Mouse (Mus musculus) forebrain, embryonic 12.5 days (tissue): ENCODE results near the gene Rin1. TPM values are rescaled to one million over a fixed set of nuclear protein-coding genes. Genes with fewer than 3 reads are reported as not detected.

Experiments
- polyA plus RNA-seq: library from polyadenylated mRNA; unstranded; fragments of >200 nt; fragmentation: Nextera tagmentation; extraction: Ambion mirVana; gene quantifications from 2 replicates; pipeline ENCODE4 v1.2.1, GENCODE M21; 2016

Gene Rin1
- polyA plus RNA-seq, 1 experiment from 2014 or later = 1.6 TPM

Other genes starting within 250 kb of the Rin1 start
- 39.0 and 42.9 TPM in 2 replicates for gene Gm21992, start 238.9 kb upstream of the Rin1 start, polyA plus RNA-seq
- gene Rbm14, start 238.8 kb upstream of the Rin1 start, polyA plus RNA-seq = 120 and 133 TPM in 2 replicates
- 34.6 and 37.9 TPM in 2 replicates for gene Ccs, start 211.1 kb upstream of the Rin1 start, polyA plus RNA-seq
- 0.19 TPM in 2 replicates for gene Ccdc87, start 211.1 kb upstream of the Rin1 start, polyA plus RNA-seq
- gene Ctsf, start 195.4 kb upstream of the Rin1 start, polyA plus RNA-seq = 30.0 and 30.9 TPM in 2 replicates
- 1.2 and 1.3 TPM in 2 replicates for gene Actn3, start 172.6 kb upstream of the Rin1 start, polyA plus RNA-seq
- 17.4 and 17.5 TPM in 2 replicates for gene Zdhhc24, start 171.8 kb upstream of the Rin1 start, polyA plus RNA-seq
- 6.8 and 8.0 TPM in 2 replicates for gene Bbs1, start 143.9 kb upstream of the Rin1 start, polyA plus RNA-seq
- gene Dpp3, start 122.2 kb upstream of the Rin1 start, polyA plus RNA-seq = 159 and 170 TPM in 2 replicates
- 4.3 and 5.2 TPM in 2 replicates for gene Peli3, start 107.4 kb upstream of the Rin1 start, polyA plus RNA-seq
- gene Mrpl11, start 88.3 kb upstream of the Rin1 start, polyA plus RNA-seq = 130 and 138 TPM in 2 replicates
- 0.09 and 0.14 TPM in 2 replicates for gene Npas4, start 60.2 kb upstream of the Rin1 start, polyA plus RNA-seq
- 7.2 and 7.4 TPM in 2 replicates for gene Slc29a2, start 26.6 kb upstream of the Rin1 start, polyA plus RNA-seq
- 37.6 and 37.9 TPM in 2 replicates for gene B4gat1, start 11.7 kb upstream of the Rin1 start, polyA plus RNA-seq
- gene AC124502.3, start 11.6 kb upstream of the Rin1 start, polyA plus RNA-seq = 2.5 and 3.4 TPM in 2 replicates
- 57.5 and 60.3 TPM in 2 replicates for gene Brms1, start 9.1 kb upstream of the Rin1 start, polyA plus RNA-seq
- gene Cd248, start 17.6 kb downstream of the Rin1 start, polyA plus RNA-seq = 16.4 and 17.1 TPM in 2 replicates
- gene Tmem151a, start 35.0 kb downstream of the Rin1 start, polyA plus RNA-seq = 1.7 and 2.0 TPM in 2 replicates
- gene Yif1a, start 38.1 kb downstream of the Rin1 start, polyA plus RNA-seq = 54.4 and 56.4 TPM in 2 replicates
- gene Cnih2, start 48.0 kb downstream of the Rin1 start, polyA plus RNA-seq = 168 and 180 TPM in 2 replicates
- 232 and 237 TPM in 2 replicates for gene Rab1b, start 56.6 kb downstream of the Rin1 start, polyA plus RNA-seq
- gene Klc2, start 68.1 kb downstream of the Rin1 start, polyA plus RNA-seq = 45.8 and 46.0 TPM in 2 replicates
- gene Pacs1, start 222.6 kb downstream of the Rin1 start, polyA plus RNA-seq = 29.4 and 30.9 TPM in 2 replicates
- 415 and 417 TPM in 2 replicates for gene Sf3b2, start 245.0 kb downstream of the Rin1 start, polyA plus RNA-seq
- 17.5 and 21.8 TPM in 2 replicates for gene Gal3st3, start 247.8 kb downstream of the Rin1 start, polyA plus RNA-seq